Mouse (Mus musculus): ENCODE results near the gene Thy1. TPM values are rescaled to one million over a fixed set of nuclear protein-coding genes. Genes with fewer than 3 reads are reported as not detected.

The Thy1 gene
- 1 to 10 TPM; 3.2 to 3.8 TPM for total RNA-seq (2023)

GRCm38 (mm10) chr9:44042836-44043707, at the start of gene Thy1:
Gene Thy1, plus strand, starts transcription at chr9:44043384.

GRCm38 (mm10) chr9:44066785-44067225, 23.6 kb downstream of the Thy1 start, which contains the start of gene Usp2:
Gene Usp2, plus strand, starts transcription at chr9:44067021.

Other genes starting within 250 kb of the Thy1 start
- gene Usp2, start 23.6 kb downstream of the Thy1 start, total RNA-seq (2023), result 1 to 10 TPM; 6.3 to 7.6 TPM
- gene Mfrp, start 58.3 kb downstream of the Thy1 start, total RNA-seq (2023), result under 1 TPM; 0.16 to 0.22 TPM
- gene C1qtnf5, start 63.9 kb downstream of the Thy1 start, total RNA-seq (2023), result under 1 TPM in 1 of 2 experiments, not detected in 1; 0.49 TPM
- not detected for gene Gm49380, start 70.1 kb downstream of the Thy1 start, total RNA-seq (2023)
- gene Rnf26, start 70.1 kb downstream of the Thy1 start, total RNA-seq (2023), result 10 to 100 TPM; 29.2 to 31.1 TPM
- 1 to 10 TPM; 3.6 to 5.1 TPM for gene Mcam, start 91.1 kb downstream of the Thy1 start, total RNA-seq (2023)
- gene Cbl, start 190.7 kb downstream of the Thy1 start, total RNA-seq (2023), result 100 to 1,000 TPM; 215 to 217 TPM
- not detected for gene Ccdc153, start 197.3 kb downstream of the Thy1 start, total RNA-seq (2023)
- 1 to 10 TPM; 1.6 TPM for gene Pdzd3, start 208.1 kb downstream of the Thy1 start, total RNA-seq (2023)
- gene Nlrx1, start 225.2 kb downstream of the Thy1 start, total RNA-seq (2023), result 10 to 100 TPM; 61.4 to 69.3 TPM
- 1 to 10 TPM; 3.7 to 9.7 TPM for gene Abcg4, start 245.2 kb downstream of the Thy1 start, total RNA-seq (2023)